Mouse (Mus musculus): ENCODE data around the gene Car4. TPM values are rescaled to one million over a fixed set of nuclear protein-coding genes. Genes with fewer than 3 reads are reported as not detected.
A peak's percentile ranks its signal among the peaks of the same experiment; 100 is the strongest.

Car4 gene
- total RNA-seq, 2 experiments from 2014 or later: 65.3 to 71.2 TPM

DNA sequence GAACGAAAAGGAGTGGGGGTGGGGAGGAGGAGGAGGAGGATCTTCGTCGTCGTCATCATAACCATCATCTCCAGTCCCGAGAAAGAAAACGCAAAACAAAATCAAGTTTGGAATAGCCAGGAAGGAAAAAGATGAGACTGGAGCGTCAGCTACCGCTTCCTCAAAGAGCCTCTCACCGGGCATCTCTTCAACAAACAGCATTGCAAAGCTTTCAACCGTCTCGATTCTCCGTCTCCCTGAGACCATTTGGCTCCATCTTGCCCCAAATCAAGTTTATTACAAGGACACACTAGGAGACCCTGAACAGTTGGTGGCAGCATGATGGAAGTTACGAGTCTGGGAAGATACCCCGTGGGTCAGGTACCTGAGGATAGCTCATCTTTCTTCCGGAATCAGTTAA lies 415 bp upstream of the Car4 start:
- no peak for DNase-seq (ENCODE audit: low spot score in 2 of 2)

DNA sequence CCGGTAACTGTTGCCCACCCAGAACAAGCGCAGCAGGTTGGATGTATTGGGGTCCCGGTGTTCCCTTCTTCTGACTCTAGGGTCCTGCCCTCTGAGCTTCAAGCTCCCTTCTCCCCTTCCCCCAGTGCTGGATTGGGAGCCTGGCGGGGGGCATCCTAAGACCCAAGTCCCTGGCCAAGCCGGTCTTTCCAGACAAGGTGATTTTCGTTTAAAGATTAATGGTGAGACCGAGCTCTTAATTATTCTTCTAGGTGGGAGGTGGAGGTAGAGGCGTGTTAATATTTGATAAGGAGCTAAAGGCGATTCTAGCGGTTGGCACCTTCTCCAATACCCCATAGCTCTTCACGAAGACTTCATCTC lies 665 bp downstream of the Car4 start:
- DNase-seq (ENCODE audit: low spot score in 2 of 2): no peak

DNA sequence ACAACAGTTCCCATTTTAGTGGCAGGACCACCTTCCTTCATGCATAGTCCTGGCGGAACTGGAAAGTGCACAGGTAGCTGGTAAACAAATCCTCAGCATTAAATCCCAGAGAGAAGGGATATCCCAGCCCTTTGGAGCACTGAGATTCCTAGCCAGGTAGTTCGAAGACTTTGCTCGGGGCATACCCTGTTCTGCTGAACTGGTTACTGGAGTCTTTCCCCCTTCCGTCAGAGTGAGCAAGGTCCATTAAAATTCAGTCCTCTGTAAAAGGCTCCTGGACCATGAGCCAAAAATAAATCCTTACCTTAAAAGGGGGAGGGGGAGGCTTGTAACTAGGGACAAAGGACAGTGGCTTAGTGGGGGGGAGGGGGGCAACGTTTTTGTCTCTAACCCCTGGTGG lies 1.6 kb downstream of the Car4 start:
- DNase-seq (ENCODE audit: low spot score in 2 of 2): no peak

DNA sequence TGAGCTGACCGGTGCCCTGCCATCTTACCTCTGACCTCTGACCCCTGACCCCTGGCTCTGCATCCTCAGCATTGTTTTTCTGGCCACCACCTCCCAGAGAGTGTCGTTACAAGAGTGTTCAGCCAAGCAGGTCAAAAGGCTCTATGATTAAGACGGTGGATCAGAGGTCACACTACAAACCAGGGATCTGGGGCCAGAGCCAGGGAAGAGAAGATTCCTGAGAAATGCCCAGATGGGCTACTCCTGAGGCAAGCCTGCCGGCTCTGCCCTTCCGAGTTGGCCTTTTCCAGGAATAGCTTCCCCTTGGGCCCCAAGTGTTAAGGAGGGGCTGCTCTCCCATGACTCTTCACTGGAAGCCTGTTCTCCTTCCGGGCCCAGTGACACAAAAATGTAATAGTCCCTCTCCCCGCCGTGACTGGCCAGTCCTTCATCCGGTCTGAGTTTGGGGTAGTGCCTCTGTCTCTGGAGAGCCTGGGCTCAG lies 2.2 kb downstream of the Car4 start:
- no peak for DNase-seq (ENCODE audit: low spot score in 2 of 2)

DNA sequence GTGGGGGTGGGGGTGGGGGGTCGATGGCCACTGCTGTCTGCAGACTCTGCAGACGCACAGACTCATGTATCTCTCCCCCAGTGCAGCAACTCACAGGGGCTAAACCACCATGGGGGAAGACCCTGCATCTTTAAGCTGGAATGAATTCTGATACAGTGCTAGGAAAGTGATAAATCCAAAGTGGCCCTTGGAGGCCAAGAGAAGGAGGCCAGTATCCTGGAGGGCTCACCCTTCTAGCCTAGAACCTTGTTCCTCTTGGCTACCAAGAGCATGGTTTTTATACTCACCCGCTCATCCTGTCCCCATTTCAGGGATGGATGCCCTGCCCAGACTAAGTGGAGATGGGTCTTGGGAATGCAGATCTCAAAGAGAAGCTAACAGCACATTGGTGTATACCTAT lies 2.7 kb downstream of the Car4 start:
- no peak for DNase-seq (ENCODE audit: low spot score in 2 of 2)

DNA sequence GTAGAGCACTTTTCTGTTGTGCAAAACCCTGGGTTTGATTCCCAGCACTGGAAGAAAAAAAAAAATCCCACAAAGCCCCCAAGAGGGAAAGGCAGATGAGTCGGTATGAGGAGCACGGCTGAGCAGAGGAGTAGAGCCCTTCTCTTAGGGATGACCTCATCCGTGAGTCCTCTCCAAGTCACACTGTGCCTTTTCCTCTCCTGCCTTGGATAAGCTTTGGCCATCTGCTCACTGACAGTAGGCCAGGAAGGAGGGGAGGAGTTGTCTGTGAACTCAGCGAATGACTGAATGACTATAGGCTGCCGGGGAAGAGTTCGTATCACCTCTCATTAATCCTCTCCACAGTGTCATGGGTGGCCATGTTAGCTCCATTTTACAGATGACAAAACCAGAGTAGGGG lies 3.2 kb downstream of the Car4 start:
- DNase-seq (ENCODE audit: low spot score in 2 of 2): no peak

DNA sequence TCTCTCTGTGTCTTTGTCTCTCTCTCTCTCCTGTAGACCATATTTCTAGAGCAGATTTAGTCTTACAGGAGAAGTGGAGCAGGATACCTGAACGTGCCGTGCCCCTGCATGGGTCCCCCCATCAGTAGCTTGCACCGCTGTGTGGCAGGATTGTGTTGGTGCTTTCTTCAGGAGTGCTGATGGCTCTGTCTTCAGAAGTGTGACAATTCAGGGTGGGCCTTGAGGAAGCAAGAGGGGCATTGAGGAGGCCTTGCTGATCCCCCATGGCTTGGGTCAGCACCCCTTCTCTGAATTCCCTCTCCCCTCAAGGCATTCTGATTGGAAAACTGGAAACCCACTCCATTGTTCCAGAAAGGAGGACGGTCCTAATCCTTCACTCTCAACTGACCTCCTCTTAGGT lies 4.0 kb downstream of the Car4 start:
- DNase-seq (ENCODE audit: low spot score in 2 of 2): no peak

DNA sequence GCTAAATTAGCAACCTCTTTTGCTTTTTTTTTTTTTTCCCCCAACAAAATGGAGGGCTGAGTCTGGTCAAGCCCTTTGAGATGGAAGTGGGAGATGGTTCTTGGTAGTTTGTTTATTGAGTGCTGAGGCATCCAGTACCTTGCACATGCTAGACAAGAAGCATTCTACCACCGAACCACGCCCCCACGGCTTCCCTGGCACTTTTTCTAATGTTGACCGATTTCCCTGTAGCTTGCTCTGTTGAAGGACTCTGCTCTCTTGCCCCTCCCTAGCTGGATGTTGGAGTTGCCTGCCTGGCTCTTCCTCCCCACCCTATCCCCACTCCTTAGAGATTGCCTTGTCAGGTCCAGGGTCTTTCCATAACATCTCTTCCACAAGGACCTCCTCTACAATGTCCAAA lies 5.0 kb downstream of the Car4 start:
- no peak for DNase-seq (ENCODE audit: low spot score in 2 of 2)

DNA sequence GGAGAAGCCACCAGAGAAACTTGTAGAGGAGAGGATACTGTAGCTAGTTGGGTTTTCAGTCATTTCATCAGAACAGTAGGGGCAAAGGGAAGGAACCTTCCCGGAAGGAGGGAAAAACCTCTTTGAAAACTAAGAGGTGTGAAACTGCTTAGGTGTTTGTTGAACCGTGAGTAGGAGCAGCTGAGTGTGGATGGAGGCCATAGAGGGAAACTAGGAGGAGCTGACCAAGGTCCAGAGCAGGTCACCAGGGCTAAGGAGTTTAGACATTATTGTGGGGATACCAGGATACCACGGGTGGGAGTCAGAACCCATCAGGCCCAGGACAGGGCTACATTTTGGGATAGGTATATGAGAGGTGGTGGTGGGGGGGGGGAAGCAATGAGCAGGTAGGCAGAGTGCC lies 6.0 kb downstream of the Car4 start:
- no peak for DNase-seq (ENCODE audit: low spot score in 2 of 2)

DNA sequence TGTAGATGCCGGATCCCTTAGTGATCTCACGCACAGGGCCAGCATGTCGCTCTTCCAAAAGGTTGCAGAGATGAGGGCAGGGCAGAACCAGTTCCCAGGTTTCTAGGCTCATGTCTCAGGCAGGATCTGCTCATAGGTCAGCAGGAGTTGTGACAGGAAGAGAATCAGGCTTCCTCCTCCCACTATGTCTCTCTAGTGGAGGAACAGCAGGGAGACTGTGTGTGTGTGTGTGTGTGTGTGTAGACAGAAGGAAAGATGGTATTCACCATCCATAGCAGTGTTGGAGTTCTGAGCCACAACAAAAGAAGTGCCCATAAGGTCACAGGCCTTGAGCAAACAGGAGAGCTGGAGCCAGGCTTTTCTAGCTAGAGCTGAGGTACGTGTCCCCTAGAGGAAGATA lies 9.1 kb downstream of the Car4 start:
- no peak for DNase-seq (ENCODE audit: low spot score in 2 of 2)

DNA sequence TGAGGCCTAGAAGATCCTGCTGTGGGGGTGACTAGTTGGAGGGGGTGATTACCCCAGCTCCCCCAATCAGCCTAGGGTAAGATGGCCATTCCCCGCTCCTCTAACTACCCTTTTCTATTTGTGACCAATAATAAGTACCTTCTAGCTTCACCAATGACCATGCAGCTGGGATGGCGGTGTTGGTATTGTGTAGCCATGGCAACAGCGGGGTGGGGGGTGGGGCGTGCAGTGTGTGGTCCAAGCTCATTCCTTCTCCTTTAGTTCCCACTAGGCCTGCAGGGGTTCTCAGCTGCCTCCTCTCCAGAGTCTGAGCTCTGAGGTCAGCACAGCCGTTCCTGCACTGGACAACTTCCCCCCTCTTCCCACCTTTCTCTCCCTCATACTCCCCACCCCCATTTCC lies 9.5 kb downstream of the Car4 start:
- DNase-seq (ENCODE audit: low spot score in 2 of 2): no peak

DNA sequence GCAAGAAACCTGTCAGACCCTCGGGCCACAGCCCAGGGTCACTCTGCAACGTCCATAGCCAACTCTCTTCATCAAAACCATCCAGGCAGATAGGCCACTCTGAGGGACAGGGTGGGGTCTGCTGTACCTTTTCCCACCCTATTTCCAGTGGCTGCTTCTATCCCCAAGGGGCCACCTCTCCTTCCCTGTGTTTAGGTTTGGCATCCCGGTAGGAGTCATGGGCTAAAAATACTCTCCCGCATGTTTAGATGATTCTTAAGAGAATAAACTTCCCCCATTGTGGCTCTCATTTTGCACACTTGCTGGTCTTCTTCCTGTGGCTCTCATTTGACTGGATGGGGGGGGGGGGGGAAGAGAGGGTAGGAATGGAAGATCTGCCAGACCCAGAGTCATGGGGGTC lies 10.7 kb downstream of the Car4 start:
- DNase-seq (ENCODE audit: low spot score in 2 of 2): no peak

DNA sequence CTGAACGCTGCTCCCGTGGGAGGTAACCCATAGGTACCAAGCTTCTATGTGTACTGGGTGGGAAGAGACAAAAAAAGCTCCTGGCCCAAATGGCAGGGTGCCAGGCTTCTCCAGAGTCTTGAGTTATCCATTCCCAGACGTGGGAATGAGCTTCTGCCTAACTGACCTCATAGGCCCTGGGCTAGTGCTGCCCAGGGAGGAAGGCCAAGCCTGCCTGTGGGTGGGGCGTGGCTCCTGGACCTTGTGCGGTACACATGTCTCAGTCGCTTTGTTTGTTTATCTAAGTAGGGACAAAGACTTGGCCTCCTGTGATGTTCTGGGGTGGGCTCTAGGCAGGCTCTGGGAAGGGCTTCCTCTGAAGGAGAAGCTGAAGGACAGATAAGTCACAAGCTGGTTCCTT lies 11.2 kb downstream of the Car4 start:
- no peak for DNase-seq (ENCODE audit: low spot score in 2 of 2)

DNA sequence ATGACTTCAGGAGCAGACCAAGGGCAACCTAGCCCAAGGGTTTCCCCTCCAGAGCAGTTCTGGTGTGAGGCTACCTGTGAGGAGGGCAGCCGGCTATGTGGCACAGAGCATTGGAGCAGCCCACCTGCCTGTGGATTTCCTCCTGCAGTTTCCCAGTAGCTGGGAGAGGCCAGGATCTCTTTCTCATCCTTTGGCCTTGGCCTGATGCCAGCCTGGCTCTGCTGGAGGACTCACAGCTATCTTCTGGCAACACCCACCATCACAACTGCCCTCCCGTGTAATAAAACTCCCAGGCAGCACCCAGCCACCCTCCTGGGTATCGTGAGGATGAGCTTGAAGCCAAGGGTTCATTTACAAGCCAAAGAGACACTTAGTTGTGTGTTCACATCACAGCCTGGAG lies 14.5 kb downstream of the Car4 start:
- no peak for DNase-seq (ENCODE audit: low spot score in 2 of 2)

DNA sequence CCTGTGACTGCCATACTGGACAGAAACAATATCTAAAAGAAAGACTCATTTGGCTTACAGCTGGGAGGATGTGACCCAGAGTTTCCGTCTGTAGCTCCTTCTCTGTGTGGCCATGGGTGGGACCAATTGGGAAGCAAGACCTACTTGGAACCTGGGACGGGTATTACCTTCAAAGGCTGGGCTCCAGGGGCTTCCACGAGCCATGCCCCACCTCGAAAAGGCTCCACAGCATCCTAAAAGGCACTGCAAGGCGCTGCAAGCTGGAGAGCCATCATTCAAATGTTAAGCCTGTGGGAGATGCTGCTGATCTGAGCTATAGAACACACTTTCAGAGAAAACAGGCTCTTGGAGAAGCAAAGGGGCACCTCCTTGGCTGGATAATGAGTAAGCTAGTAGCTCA lies 16.1 kb downstream of the Car4 start:
- no peak for DNase-seq (ENCODE audit: low spot score in 2 of 2)

DNA sequence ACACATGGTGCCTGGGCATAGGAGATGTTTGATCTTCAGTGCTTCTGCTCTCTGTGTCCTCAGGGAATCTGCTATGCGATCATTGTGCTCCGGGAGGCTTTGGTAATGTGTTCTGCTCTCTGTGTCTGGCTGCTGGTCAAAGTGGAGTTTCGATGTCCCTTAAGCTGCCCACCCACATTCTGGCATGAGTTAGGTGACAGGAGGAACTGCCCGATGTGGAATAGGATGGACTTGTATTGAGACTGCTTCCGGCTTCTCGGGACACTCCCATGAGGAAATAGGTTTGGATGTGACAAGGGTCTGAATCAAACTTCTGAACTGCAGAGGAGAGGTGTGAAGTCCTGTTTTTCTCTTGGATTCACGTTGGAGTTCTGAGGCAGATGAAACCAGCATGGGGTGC lies 17.0 kb downstream of the Car4 start:
- no peak for DNase-seq (ENCODE audit: low spot score in 2 of 2)

DNA sequence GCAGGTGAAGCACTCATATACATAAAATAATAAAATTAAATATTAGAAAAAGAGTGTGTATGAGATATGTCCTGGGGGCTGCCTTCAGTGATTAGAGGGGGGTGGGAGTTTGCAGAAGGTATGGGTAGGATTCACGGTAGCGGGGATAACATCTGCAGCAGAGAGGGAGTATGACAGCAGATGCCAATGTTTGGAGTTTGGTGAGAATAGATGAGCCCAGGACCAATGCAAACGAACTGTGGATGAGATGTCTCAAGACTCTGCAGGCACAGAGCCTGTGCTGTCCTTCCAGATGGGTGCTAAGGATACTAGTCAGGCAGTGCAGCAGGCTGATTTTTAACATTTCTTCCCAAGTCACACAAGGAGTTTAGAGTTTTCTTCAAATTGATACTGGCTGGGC lies 19.1 kb downstream of the Car4 start:
- no peak for DNase-seq (ENCODE audit: low spot score in 2 of 2)

DNA sequence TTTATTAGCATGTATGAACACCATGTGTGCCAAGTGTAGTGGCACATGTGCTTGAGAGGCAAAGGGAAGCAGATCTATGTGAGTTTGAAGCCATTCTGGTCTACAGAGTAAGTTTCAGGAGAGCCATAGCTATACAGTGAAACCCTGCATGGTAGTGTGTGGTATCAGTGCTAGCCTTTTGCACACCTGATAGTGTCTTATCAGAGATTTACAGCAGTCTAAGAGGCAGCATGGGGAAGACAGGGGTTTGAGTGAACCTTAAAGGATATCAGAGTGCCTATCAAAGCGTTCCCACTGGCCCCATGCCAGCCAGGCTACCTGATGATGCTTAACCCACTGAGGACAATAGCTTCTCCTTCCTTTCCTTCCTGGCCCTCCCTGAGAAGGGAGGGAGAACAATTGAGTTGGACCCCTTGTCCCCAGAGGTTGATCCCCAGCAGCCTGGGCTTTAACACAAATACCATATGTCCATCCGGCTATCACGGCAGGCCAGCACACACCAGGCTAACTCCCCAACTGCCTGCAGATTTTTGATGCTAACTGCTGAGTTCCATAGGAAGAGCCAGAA lies 19.9 kb downstream of the Car4 start:
- DNase-seq (ENCODE audit: low spot score in 2 of 2): no peak

DNA sequence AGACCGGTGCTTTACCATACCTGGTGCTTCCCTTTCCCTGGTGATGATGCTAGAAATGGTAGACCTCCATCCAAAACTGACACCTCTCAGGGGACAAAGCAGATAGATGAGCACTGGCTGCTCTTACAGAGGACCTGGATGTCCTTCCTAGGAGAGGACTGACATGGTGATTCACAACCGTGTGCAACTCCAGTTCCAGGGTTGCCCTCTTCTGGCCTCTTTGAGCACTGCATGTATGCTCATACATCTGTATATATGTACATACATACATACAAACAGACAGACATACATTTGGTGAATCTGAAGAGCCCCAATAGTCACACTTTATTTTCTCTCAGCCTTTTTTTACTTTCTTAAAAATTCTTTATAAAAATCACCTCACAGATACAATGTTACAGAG lies 20.5 kb downstream of the Car4 start:
- peak in 1 of 2 experiments; percentile 62 for DNase-seq (ENCODE audit: low spot score in 2 of 2)

DNA sequence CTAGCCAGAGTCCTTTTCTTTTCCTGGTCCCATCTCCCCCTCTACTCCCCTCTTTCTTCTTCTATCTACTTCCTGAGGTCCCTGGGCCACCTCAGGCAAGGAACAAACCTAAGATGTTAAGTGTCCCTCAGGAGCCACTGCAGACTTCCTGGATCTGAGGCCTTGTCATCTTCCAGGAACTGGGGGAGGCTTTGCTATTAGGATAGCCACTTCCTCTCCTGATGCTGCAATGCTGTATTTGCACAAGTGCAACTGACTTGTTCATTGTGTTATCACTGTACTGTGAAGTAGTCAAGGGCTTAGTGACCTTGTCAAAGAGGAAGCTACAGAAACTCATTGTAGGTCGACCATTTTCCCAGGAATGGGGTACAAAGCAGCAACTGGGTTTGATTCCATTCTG lies 21.8 kb downstream of the Car4 start:
- no peak for DNase-seq (ENCODE audit: low spot score in 2 of 2)

DNA sequence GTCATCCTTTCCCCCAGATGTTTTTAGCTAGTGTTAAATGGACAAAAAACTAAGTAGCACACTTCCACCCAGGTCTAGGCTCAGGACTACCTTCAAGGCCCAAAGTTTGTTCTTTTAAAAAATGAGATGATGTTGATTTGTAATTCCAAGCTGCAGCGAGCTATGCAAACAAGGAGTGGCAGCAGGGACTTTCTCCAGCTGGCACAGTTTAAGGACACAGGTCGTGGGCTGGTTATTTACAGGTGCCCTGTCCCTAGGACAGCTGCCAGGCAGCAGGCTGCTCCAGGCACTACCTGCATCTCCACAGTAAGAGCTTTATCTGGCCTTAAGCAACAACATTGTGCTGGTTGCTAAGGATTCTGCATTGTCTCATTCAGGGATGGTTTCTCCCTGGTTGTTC lies 23.1 kb downstream of the Car4 start:
- no peak for DNase-seq (ENCODE audit: low spot score in 2 of 2)

DNA sequence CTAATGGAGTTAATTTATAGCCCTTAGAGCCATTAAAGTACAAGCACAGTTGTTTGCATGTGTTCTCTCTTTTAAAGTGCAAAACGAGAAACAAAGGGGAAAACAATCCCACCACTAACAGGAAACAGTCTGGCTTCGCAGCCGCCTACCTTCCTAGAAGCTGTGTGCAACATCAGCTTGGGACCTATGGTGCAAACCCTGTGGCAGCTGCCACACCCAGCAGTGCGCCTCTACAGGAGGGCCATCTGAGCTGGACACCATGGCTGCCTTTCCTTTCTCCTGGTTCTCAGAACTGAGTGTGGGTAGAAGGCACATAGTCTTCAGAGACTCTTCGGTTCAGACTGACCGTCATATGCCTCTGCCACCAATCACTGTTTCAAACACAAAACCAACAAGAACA lies 27.8 kb downstream of the Car4 start:
- no peak for DNase-seq (ENCODE audit: low spot score in 2 of 2)

DNA sequence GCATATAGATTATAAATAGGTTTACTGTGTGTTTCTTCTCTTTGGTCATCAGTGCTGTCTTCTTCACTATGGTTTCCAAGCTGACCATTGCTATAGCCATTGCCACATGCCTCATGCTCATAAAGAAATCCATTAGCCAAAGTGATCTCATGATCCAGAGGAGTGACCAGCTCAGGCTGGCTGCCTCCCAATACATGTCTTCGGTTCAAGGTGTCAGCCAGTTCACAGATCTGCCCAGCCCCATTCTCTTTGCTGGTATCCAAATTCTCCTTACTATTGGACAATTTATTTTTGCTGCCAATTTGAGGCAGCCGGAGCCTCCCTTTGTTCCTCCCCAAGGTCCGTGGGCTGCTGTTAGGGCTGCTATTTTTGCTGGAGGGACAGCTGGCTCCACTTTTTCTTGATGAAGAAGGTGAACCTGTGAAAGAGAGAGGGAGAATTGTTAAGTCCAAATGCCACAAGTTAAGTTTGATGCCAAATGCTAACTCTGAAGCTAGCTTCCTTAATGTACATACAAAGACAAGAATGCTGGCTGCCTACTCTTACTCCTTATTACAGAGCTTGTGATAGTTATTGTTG lies 30.8 kb downstream of the Car4 start:
- no peak for DNase-seq (ENCODE audit: low spot score in 2 of 2)

DNA sequence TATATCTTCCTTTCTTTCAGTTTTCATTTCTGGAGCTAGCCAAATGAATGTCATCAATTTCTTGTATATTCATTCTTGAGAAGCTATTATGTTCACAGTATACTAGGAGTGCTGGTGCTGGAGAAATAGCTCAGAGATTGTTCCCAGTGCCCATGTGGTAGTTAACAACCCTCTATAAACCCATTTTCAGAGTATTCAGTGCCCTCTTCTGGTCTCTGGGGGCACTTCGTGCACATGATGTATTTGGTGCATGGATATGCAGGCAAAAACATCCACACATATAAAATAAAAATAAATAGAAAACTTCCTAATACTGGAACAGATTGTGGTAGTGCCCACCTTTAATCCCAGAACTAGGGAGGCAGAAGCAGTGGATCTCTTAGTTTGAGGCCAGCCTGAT lies 35.4 kb downstream of the Car4 start:
- DNase-seq (ENCODE audit: low spot score in 2 of 2): no peak

Measured in layer of hippocampus, adult 18-20 months (tissue).